Mouse (Mus musculus) MEL (cell line): Measurements from ENCODE around the gene Krt222. TPM values are rescaled to one million over a fixed set of nuclear protein-coding genes. Genes with fewer than 3 reads are reported as not detected.
A peak's percentile ranks its signal among the peaks of the same experiment; 100 is the strongest.

Experiments
- DNase-seq: peaks from one replicate; pipeline ENCODE4 v3.0.0; 2011; ENCODE audit warnings: low read depth, low spot score
- H3K27ac ChIP-seq: 2 replicates; pipeline ENCODE4 v1.5.1; 2012; ENCODE audit warnings: low read depth, mild to moderate bottlenecking, control low read depth, low read length, moderate library complexity; ENCODE audit not compliant: control insufficient read depth
- H3K27me3 ChIP-seq, 2 experiments: fragments of 150-350 bp in 1 of 2; sonication (generic) in 1 of 2; 2 replicates each; pipeline ENCODE4 v1.6.1; 2012; ENCODE audit warnings: low read length in 2 of 2, mild to moderate bottlenecking in 2 of 2, improper control_type of control experiment in 1 of 2, moderate library complexity in 1 of 2; ENCODE audit not compliant: insufficient read depth in 2 of 2, control insufficient read depth in 1 of 2
- H3K36me3 ChIP-seq, 2 experiments: 2 replicates each; pipeline ENCODE4 v1.6.1; 2012 to 2014; ENCODE audit warnings: low read length in 2 of 2, improper control_type of control experiment in 1 of 2, inconsistent platforms in 1 of 2, mild to moderate bottlenecking in 1 of 2; ENCODE audit not compliant: insufficient read depth in 2 of 2, control insufficient read depth in 1 of 2
- H3K4me1 ChIP-seq, 2 experiments: fragments of 150-350 bp in 1 of 2; sonication (generic) in 1 of 2; 2 replicates each; pipeline ENCODE4 v1.6.1; 2012; ENCODE audit warnings: low read length in 2 of 2, improper control_type of control experiment in 1 of 2, mild to moderate bottlenecking in 1 of 2; ENCODE audit not compliant: insufficient read depth in 2 of 2, control insufficient read depth in 1 of 2
- H3K4me3 ChIP-seq, 2 experiments: fragments of 150-350 bp in 1 of 2; sonication (generic) in 1 of 2; 2 replicates each; pipeline ENCODE4 v1.5.1; 2012; ENCODE audit warnings: low read depth in 2 of 2, low read length in 2 of 2, mild to moderate bottlenecking in 2 of 2, moderate library complexity in 2 of 2, control low read depth in 1 of 2, improper control_type of control experiment in 1 of 2; ENCODE audit not compliant: control insufficient read depth in 1 of 2, insufficient read depth in 1 of 2
- H3K79me2 ChIP-seq: 2 replicates; pipeline ENCODE4 v1.6.1; 2012; ENCODE audit warnings: mild to moderate bottlenecking, low read length, moderate library complexity; ENCODE audit not compliant: control insufficient read depth, poor library complexity, insufficient read depth
- H3K9ac ChIP-seq: 2 replicates; pipeline ENCODE4 v1.6.1; 2012; ENCODE audit warnings: low read depth, mild to moderate bottlenecking, control low read depth, low read length, moderate library complexity; ENCODE audit not compliant: control insufficient read depth, poor library complexity, severe bottlenecking
- H3K9me3 ChIP-seq: fragments of 150-350 bp; sonication (generic); replicated peaks from 2 replicates; pipeline ENCODE4 v1.6.1; 2012; ENCODE audit warnings: mild to moderate bottlenecking, low read length, improper control_type of control experiment, moderate library complexity; ENCODE audit not compliant: insufficient read depth
- BHLHE40 ChIP-seq: IDR thresholded peaks from 2 replicates; pipeline ENCODE4 v1.6.1; 2012; ENCODE audit warnings: low read depth, mild to moderate bottlenecking, inconsistent platforms, low read length, improper control_type of control experiment, borderline replicate concordance
- CTCF ChIP-seq, 3 experiments: IDR thresholded peaks in 2 of 3; conservative IDR thresholded peaks in 1 of 3; 2 replicates each; pipeline ENCODE4 v1.5.1; 2011 to 2012; ENCODE audit warnings: low read length in 3 of 3, low read depth in 2 of 3, mild to moderate bottlenecking in 2 of 3, improper control_type of control experiment in 1 of 3, inconsistent platforms in 1 of 3, mixed read lengths in 1 of 3, moderate library complexity in 1 of 3; ENCODE audit not compliant: control insufficient read depth in 1 of 3, insufficient read depth in 1 of 3, poor library complexity in 1 of 3, severe bottlenecking in 1 of 3
- HCFC1 ChIP-seq: IDR thresholded peaks from 2 replicates; pipeline ENCODE4 v1.6.1; 2012; ENCODE audit warnings: low read depth, mild to moderate bottlenecking, inconsistent platforms, low read length, improper control_type of control experiment, moderate library complexity
- JUND ChIP-seq: IDR thresholded peaks from 2 replicates; pipeline ENCODE4 v1.6.1; 2011; ENCODE audit warnings: low read depth, mild to moderate bottlenecking, improper control_type of control experiment, low read length
- MAZ ChIP-seq: IDR thresholded peaks from 2 replicates; pipeline ENCODE4 v1.6.1; 2012; ENCODE audit warnings: low read depth, mild to moderate bottlenecking, inconsistent platforms, low read length, improper control_type of control experiment
- MEF2A ChIP-seq: IDR thresholded peaks from 2 replicates; pipeline ENCODE4 v1.6.1; 2014; ENCODE audit warnings: low read depth, mild to moderate bottlenecking, inconsistent platforms, low read length, improper control_type of control experiment; ENCODE audit not compliant: poor library complexity, insufficient replicate concordance, severe bottlenecking; ENCODE audit errors: extremely low read depth
- MXI1 ChIP-seq: IDR thresholded peaks from 2 replicates; pipeline ENCODE4 v1.6.1; 2011; ENCODE audit warnings: mild to moderate bottlenecking, low read depth, low read length, improper control_type of control experiment
- MYB ChIP-seq: IDR thresholded peaks from 2 replicates; pipeline ENCODE4 v1.6.1; 2011; ENCODE audit warnings: mild to moderate bottlenecking, low read depth, low read length, improper control_type of control experiment
- NELFE ChIP-seq: IDR thresholded peaks from 2 replicates; pipeline ENCODE4 v1.6.1; 2011; ENCODE audit warnings: low read depth, low read length, improper control_type of control experiment
- POLR2A ChIP-seq, 2 experiments: IDR thresholded peaks; 2 replicates each; pipeline ENCODE4 v1.6.1; 2011 to 2012; ENCODE audit warnings: low read length in 2 of 2, mild to moderate bottlenecking in 2 of 2, control low read depth in 1 of 2, improper control_type of control experiment in 1 of 2, low read depth in 1 of 2, moderate library complexity in 1 of 2; ENCODE audit not compliant: control insufficient read depth in 1 of 2, insufficient read depth in 1 of 2, poor library complexity in 1 of 2
- RAD21 ChIP-seq: IDR thresholded peaks from 2 replicates; pipeline ENCODE4 v1.6.1; 2011; ENCODE audit warnings: mild to moderate bottlenecking, low read depth, low read length, improper control_type of control experiment
- RCOR1 ChIP-seq: IDR thresholded peaks from 2 replicates; pipeline ENCODE4 v1.6.1; 2012; ENCODE audit warnings: low read depth, mild to moderate bottlenecking, inconsistent platforms, low read length, improper control_type of control experiment
- SMC3 ChIP-seq: IDR thresholded peaks from 2 replicates; pipeline ENCODE4 v1.6.1; 2011; ENCODE audit warnings: low read depth, low read length, improper control_type of control experiment
- TAL1 ChIP-seq: IDR thresholded peaks from 2 replicates; pipeline ENCODE4 v1.6.1; 2012; ENCODE audit warnings: mild to moderate bottlenecking, inconsistent platforms, low read length, moderate library complexity, mixed read lengths
- USF2 ChIP-seq, 2 experiments: IDR thresholded peaks; 2 replicates each; pipeline ENCODE4 v1.6.1; 2011 to 2012; ENCODE audit warnings: improper control_type of control experiment in 2 of 2, low read length in 2 of 2, borderline replicate concordance in 1 of 2, inconsistent platforms in 1 of 2, low read depth in 1 of 2, mild to moderate bottlenecking in 1 of 2; ENCODE audit not compliant: insufficient read depth in 1 of 2
- ZC3H11A ChIP-seq: IDR thresholded peaks from 2 replicates; pipeline ENCODE4 v1.6.1; 2012; ENCODE audit warnings: low read depth, mild to moderate bottlenecking, inconsistent platforms, low read length, improper control_type of control experiment
- ZKSCAN1 ChIP-seq: IDR thresholded peaks from 2 replicates; pipeline ENCODE4 v1.6.1; 2012; ENCODE audit warnings: low read depth, mild to moderate bottlenecking, inconsistent platforms, low read length, improper control_type of control experiment, moderate library complexity
- ZMIZ1 ChIP-seq: IDR thresholded peaks from 2 replicates; pipeline ENCODE4 v1.6.1; 2012; ENCODE audit warnings: low read depth, mild to moderate bottlenecking, inconsistent platforms, low read length, improper control_type of control experiment, moderate library complexity
- polyA plus RNA-seq, 2 experiments: library from polyadenylated mRNA; stranded (reverse) in 1 of 2; unstranded in 1 of 2; fragments of >175 nt in 1 of 2; fragments of >200 nt in 1 of 2; gene quantifications; 2 replicates each; pipeline versions ENCODE4 v1.2.1 to v1.2.4; 2012; ENCODE audit warnings: low replicate concordance in 2 of 2, low read depth in 1 of 2; ENCODE audit not compliant: insufficient read length in 2 of 2, insufficient read depth in 1 of 2, missing spikeins in 1 of 2
- total RNA-seq: library from RNA; depleted of rRNA; stranded (reverse); fragments of 300-350 nt; gene quantifications from 2 replicates; pipeline ENCODE4 v1.2.3, GENCODE M21; 2012

Gene Krt222
- total and polyA plus RNA-seq, 3 experiments: 0.07 TPM; not detected in 2

DNA sequence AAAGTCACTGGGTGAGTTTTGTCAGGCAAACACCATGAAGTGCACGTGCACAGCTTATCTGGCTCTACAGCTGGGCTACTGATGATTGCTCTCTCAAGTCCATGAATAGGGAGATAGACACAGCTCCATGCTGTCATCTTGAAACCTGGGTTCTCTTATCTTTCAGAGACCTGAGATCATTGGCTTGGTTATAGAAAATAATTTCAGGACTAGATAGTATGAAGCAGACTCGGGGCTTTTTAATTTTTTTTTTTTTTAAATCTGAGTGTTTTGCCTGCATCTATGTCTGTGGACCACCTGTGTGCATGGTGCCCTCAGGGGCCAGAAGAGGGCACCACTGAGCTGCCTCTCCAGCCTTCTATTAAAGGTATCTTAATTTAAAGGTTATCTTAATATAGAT, 36.9 kb downstream of the Krt222 start (continued):
- TF ChIP-seq SMC3 (peak; percentile 37; the same call in 1 of the 2 replicates), MAZ (0 out of 2 replicates have a peak, but pooled peaks have one; percentile 31)

DNA sequence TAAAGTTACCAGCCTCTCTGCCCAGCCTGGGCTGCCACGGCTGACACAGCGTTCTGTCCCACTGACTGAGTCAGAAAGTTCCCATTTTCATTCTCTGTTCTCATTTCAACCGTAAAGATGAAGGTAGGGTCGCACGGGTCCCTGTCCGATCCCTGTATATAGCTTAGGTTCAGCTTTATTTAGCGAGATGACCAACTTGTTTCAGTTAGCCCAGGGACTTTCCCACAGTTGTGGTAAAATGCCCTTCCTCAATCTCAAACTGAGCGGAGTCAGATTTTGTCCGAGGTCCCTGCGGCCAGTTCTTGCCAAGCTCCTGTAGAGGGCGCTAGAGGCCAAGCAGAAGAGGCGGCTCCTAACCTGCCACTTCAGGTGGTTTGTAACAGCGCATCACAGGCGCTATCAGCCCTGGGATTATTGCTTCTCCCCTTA, 54.7 kb downstream of the Krt222 start:
- Histone ChIP-seq H3K9ac (no peak overlapping the region), H3K4me1 (no peaks in the 10 kb centered on the region), H3K27ac (no peak overlapping the region), H3K4me3 (no peak overlapping the region), H3K36me3 (no peaks in the 10 kb centered on the region), H3K79me2 (no peaks in the 10 kb centered on the region), H3K27me3 (no peaks in the 10 kb centered on the region; a peak in 1 of 4 replicates), H3K9me3 (no peaks in the 10 kb centered on the region)
- TF ChIP-seq MEF2A (no peak), ZKSCAN1 (no peak), SMC3 (peak; percentile 52), CTCF (IDR thresholded peaks at IDR 0.05 in 2 of 3, conservative IDR thresholded peaks at IDR 0.05 in 1 of 3; ENCODE audit: control insufficient read depth in 1 of 3, insufficient read depth in 1 of 3, low read depth in 2 of 3, low read length in 3 of 3, poor library complexity in 1 of 3, severe bottlenecking in 1 of 3) (peak; percentile 89 to 97 (median 92)), NELFE (no peak), RAD21 (peak; percentile 81), ZC3H11A (peak; percentile 65)
- peak; percentile 78 for DNase-seq

- Histone ChIP-seq H3K9me3 (no peaks in the 10 kb centered on the region), H3K27me3 (peaks cover 3 to 4% of the 10 kb centered on the region in 2 experiments; a peak in 2 of 4 replicates), H3K27ac (no peak overlapping the region), H3K79me2 (no peaks in the 10 kb centered on the region), H3K36me3 (no peaks in the 10 kb centered on the region), H3K9ac (no peak overlapping the region), H3K4me1 (no peaks in the 10 kb centered on the region), H3K4me3 (no peak overlapping the region)
- no peak for TF ChIP-seq SMC3
- no peak for TF ChIP-seq ZMIZ1
- TF ChIP-seq HCFC1: no peak
- TF ChIP-seq BHLHE40: no peak
- TF ChIP-seq MYB: no peak
- no peak for TF ChIP-seq TAL1
- TF ChIP-seq USF2 (IDR thresholded peaks at IDR 0.05; ENCODE audit: borderline replicate concordance in 1 of 2, insufficient read depth in 1 of 2, low read depth in 1 of 2, low read length in 2 of 2): no peak
- no peak for TF ChIP-seq POLR2A (IDR thresholded peaks at IDR 0.05; ENCODE audit: control insufficient read depth in 1 of 2, insufficient read depth in 1 of 2, low read depth in 1 of 2, low read length in 2 of 2, poor library complexity in 1 of 2)
- TF ChIP-seq ZKSCAN1: no peak
- no peak for TF ChIP-seq ZC3H11A
- TF ChIP-seq MXI1: no peak
- no peak for TF ChIP-seq RCOR1
- TF ChIP-seq JUND: no peak
- TF ChIP-seq, all 39 proteins: peak for 0
- no peak for DNase-seq
Measured at GRCm38 (mm10) chr11:99187348-99187747, 56.5 kb downstream of the Krt222 start.
